Mouse (Mus musculus): ENCODE results near the gene Ndufs1.

GRCm38 (mm10) chr1:63112151-63112864 lies 64.3 kb downstream of the Ndufs1 start:
- TF ChIP-seq CTCF (IDR thresholded peaks at IDR 0.05; ENCODE audit: extremely low read depth, insufficient read depth, low read length) = no peak
- no peak for TF ChIP-seq POLR2A (IDR thresholded peaks at IDR 0.05; ENCODE audit: extremely low read depth, insufficient read depth, low read length)
